Mouse (Mus musculus) embryo, embryonic 11 days (tissue): Measurements from ENCODE around the gene Taok3.

ENCODE experiments used
- DNase-seq: peaks from one replicate; pipeline ENCODE4 v3.0.0-alpha.2; 2015

The Taok3 gene

DNA sequence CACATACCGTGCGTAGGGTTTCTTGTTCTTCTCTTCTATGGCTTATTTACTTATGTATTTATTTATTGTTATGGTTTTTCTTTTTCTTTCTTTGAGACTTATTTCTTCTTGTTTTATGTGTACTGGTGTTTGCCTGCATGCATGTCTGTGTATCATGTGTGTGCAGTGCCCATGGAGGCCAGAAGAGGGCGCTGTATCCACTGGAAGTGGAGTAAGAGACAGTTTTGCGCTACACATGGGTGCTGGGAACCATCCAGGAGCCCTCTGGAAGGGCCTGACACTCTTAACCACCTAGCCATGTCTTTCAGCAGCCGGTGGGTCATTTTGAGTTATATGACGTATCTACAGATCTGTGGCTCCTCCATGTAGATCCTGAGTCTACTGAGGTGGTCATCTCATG is 64.9 kb downstream of the Taok3 start:
- DNase-seq = no peak

DNA sequence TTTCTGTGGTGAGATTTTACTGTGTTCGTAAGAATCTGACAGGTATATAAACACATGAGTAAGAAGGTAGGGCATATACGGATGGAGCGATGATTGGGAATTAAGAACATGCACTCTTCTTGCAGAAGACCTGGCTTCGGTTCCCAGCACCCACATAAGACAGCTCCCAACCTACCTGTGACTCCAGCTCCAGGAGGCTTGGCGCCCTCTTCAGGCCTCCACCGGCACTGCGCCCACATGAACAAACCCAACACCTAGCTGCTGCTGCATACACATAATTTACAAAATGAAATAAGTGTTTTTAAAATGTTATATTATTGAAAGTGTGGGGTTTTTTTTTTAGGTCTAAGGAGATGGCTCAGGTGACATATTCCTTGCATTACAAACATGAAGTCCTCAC is 65.7 kb downstream of the Taok3 start:
- DNase-seq = no peak

DNA sequence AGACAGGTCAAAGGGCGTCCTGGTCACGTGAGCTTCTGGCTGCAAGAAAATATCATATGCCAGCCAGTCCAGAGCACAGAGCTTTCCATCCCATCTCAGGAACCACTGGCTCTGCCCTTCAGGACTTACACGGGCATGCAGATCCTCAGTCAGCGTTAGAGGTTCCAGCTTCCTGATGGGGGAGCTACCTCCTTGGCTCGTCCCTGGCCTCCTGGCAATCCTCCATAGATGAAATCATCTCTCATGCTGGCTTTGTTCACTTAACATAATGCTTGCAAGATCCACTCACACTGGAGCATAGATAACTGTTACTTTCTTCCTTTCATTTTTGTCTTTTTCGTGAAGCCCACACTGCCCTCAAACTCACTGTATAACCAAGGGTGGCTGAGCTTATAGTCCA is 72.1 kb downstream of the Taok3 start:
- DNase-seq = no peak

DNA sequence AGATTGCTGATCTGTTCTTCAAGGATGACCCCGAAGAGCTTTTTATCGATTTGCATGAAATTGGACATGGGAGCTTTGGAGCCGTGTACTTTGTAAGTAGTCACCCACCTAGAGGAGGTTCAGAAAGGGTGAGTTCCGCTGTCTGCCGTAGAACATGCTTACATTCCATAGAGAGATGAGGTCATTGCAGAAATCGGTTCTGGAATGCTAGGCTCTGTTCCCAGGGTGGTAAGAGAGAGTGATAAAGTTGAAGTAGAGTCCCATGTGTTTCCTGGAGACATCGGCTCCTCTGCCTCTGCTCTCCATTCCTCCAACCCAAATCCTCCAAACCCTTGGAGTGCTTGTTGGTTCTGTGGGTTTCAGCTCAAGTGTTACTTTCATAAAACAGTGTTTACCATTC is 73.8 kb downstream of the Taok3 start:
- no peak for DNase-seq

DNA sequence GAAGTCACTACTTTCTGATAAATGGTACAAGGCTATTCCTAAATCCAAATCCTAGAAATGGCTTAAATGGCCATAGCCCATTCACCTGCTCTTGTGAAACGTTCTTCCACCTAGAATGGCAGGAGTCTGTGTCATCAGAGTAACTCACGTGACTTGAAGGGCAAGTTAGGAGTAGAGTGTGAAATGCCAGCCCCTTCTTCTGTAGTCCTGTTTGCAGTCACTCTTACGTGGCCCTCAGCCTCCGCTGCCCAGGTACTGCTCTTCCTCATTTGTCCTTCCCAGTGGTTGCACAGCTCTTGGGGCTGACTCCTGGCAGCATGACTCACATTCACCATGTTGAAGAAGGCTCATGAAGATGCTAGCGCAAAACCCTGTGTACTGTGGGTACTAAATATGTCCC is 74.7 kb downstream of the Taok3 start:
- DNase-seq = no peak

DNA sequence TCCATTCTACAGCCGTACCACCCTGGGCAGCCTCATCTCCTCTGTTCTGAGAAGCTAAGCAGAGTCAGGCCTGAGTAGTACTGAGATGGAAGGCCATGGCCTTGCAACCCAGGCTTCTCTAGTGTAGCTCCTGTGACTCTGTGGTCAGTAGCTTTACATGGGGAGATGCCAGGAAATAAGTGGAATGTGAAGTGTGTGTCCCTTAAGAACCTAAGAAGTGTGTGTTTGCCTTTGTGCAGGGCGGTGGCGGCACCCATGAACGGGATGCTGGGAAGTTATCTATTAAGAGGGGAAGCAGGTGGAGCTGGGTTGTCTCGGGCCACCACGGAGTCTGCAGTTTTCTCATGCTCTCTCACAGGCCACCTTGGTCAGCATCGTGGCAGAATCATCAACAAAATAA is 76.6 kb downstream of the Taok3 start:
- DNase-seq = no peak

DNA sequence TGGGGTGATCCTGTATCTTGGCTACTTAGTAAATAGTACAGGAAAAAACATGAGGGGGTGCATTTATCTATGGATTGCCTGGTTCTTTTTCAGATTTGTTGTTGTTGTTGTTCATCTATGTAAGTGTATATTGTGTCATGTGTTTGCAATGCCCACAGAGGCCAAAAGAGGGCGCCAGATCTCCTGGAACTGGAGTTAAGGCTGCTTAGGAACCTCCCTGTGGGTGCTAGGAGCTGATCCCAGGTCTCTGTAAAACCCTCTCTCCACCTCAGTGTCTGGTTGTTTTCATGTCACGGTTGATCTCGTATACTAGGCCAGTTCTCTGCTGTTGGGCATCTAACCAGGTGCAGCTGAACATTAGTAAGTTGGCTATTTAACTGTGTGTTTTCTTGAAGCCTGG is 78.5 kb downstream of the Taok3 start:
- DNase-seq = no peak

DNA sequence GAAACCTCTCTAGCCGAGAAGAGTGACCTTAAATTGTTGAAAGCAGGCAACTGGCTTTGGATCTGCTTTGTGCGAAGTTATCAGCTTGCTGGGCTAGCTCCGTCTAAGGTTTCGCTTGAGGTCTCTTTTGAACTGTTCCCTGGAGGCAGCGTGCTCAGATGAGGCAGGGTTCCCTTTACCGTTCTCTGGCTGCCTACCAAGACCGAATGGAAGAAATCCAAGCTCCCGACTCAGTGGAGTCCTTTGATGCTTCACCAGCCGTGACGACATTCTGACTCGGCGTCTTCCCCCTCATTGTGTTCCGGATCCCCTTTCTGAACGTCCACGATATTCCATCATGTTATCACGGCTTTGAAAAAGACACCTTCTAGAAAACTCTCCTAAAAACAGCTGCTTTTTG is 87.4 kb downstream of the Taok3 start:
- DNase-seq = no peak

DNA sequence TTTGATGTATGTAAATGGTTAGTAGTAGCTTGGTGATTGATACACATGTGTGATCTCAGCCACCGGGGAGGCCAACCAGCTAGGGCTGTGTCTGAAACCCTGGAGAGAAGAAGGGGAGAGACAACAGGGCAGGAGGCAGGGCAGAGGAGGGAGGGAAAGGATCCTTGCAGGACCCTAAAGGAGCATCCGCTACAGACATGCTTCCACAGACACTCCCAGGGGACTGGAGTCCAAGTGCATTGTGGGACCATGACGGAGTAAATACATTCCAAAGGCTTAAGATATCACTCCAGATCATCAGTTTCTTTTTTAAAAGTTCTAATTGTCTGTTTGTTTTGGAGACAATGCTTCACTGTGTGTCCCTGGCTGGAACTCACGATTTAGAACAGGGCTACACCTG is 94.1 kb downstream of the Taok3 start:
- DNase-seq = peak; percentile 4

DNA sequence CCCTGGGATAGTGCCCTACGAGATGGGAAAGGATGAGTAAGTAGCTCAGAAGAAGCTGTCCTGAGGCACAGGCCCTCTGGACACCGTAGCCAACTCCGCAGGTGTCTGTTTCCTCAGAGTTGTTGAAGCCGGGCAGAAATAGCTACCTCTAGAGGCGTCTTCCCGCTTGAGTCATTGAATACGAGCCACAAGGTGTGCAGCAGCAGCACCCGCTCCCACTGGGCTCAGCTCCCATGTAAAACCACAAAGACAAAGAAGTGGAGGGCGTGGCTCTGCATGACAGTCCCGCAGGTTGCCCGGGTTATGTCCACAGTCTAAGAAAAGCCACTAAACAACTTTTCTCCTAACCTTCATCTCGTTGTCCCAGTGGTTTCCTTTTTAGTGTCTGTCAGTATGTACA is 111.1 kb downstream of the Taok3 start:
- no peak for DNase-seq

DNA sequence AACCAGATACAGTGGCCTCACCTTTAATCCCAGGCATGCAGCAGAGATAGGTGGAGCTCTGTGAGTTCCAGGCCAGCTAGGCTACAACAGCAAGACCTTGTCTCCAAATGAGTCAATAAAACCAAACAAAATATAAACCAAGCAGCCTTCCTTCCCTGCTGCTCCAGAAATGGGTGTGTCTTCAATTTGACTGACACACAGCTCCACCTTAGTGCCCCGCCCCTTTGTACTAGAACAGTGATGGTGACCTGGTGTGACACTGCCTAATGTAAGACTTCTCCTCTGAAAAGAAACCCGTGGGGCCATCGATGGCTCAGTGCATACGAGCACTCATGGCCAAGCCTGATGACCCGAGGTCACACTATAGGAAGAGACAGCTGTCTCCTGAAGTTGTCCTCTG is 116.6 kb downstream of the Taok3 start:
- no peak for DNase-seq

DNA sequence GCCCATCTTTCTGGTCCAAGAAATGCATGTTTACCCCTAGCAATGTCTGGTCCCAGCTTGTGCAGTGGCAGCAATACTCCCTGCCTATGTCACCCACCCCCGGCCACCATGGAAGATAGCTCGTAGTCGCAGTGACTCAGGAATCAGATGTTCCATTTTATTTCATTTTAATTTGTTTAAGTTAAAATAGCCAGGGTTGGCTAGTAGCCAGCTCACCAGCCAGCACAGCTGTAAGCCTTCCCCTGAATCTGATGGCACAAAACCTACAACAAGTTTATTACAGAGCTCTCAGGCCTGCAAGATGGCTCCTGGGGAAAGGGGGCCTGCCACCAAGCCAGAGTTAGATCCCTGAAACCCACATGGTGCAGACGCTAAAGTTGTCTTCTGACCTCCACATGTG is 119.2 kb downstream of the Taok3 start:
- no peak for DNase-seq

DNA sequence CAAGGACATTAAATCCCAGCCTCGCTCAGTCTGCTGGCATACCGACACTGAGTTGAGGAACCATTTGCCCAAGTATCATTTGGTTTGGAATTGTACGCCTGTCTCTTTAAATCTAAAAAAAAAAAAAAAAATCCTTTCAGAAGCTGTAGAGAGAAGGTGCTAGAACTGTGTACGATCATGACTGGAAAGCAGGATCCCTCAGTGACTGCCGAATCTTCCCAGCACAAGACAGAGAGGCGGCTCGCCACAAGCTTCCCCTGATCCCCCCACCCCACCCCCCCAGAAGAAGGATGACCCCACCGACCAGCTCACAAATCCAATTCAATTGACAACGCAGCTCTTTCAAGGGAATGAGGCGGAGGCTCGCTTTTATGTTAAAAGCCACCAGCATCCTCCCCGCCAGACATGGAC is 120.4 kb downstream of the Taok3 start:
- DNase-seq = peak; percentile 19

DNA sequence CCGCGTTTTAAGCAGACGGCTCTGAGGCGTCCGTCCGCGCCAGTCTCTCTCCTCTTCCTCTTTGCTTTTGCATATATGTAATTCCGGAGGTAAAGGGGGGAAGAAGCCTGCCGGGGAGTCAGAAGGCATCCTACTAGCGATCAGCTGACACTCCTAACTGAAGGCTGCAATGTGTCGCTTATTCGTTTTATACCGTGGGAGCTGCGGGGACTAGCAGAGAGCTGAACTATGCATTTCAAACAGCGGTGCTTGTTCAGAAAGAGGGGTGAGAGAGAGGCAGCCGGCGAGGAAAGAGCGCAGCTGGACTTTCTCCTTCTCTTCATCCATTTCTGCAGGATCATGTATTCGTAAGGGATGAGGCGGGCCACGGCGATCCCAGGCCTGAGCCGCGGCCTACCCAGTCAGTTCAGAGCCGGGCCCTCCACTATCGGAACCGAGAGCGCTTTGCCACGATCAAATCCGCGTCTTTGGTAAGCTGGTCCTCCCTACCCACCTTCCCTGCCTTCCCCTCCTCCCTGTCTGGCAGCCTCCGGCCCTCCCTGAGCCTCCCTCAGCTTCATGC is 120.9 kb downstream of the Taok3 start:
- DNase-seq = peak; percentile 53

DNA sequence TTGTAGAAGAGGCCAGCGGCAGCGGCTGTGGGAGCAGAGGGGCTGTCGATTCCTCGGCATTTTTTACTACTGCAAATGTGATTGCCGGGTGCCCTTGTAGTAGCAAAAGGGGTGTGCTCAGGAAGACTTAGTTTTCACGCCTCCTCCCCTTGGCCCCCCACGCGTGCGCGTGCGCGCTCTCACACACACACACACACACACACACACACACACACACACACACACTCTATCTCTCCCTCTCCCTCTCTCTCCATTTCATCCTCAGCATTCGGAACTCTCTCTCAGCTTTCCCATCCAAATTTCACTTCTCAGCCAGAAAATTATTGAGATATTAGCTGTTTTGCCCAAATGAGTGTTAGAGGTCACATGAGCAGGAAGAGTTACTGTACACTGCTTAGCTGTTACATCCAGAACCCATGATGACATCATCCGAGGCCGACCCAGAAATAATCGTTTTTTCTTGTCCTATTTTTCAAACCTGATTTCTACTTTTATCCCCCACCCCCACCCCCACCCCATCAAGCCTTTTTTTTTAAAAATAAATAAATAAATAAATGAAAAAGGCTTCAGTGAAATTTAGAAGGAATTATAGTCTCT is 122.1 kb downstream of the Taok3 start:
- peak; percentile 29 for DNase-seq

DNA sequence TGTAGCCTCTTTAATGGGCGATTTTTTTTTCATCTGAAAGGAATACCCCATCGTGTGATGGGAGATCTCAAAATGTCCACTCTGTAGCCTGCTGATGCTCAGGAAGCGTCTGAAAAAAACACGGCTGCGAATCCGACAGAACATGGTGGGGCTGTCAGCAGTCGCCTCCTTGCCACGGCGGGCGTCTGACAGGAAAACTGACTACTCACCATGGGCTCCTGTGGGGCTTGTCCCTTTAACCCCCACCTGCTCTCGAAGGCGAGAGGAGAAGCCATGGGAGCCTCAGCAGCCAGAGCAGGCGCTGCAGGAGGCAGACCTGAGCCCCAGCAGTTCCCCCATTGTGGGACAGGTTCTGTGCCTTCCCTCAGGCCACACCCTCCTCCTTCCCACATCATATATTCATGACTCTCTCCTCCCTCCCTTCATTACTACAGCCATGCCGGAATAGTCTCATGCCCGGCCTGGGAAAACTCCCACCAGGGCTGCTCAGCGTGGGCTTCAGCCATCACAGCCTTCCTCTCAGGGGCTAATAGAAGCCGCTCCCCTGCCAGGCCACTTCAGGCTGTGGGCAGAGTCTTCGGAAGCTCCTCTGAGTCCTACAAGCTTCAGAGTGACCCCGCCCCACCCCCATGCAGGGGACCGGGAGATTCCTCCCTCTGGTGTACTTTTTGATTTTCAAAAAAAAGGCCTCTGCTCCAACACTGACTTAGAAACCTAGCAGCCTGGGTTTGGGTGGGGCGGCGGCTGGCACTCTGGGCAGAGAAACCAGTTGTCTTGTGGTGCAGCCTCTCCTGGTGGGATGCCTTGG is 122.9 kb downstream of the Taok3 start:
- peak; percentile 20 for DNase-seq

DNA sequence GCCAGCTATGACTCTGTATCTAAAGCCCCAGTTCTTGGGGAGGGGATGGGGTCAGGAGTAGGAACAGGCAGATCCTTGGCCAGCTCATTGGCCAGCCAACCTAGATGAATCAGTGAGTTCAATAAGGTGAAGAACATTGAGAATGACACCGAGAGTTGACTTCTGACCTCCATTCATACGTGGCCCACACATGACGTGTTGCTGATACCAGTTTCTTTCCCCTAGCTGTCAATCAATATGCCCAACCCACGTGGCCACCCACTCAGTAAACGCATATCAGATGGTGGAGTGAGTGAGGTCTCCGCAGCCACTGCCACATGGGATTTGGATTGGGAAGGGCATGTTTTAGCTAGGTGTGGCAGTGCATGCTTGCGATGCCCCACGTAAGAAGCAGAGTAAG is 125.2 kb downstream of the Taok3 start:
- DNase-seq = no peak

DNA sequence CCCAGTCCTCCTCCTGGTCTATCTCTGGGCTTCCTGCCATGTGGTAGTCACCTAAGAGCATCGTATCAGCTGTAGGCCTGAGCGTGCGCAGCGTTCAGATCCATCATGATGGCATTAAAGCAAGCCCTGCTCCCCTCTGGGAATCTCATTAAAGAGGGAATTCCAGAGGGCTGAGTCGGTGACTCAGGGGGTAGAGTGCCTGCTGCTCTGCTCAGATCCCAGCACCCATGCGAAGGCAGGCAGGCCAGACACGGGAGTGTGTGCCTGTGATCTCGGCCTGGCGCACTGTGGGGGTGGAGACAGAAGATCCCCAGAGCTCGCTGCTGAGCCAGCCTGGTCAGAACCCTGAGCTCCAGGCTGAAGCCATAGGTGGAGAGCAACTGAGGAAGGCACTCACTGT is 128.4 kb downstream of the Taok3 start:
- no peak for DNase-seq

DNA sequence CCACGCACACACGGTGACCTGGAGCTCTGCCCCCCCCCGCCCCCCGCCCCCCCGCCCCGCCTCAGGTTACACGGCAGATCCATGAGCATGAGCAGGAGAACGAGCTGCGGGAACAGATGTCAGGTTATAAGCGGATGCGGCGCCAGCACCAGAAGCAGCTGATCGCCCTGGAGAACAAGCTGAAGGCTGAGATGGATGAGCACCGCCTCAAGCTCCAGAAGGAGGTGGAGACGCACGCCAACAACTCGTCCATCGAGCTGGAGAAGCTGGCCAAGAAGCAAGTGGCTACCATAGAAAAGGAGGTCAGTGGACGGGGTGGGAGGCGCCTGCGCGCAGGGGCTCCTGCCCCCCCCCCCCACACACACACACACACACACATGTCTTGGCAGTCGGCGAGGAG is 130.9 kb downstream of the Taok3 start:
- no peak for DNase-seq

DNA sequence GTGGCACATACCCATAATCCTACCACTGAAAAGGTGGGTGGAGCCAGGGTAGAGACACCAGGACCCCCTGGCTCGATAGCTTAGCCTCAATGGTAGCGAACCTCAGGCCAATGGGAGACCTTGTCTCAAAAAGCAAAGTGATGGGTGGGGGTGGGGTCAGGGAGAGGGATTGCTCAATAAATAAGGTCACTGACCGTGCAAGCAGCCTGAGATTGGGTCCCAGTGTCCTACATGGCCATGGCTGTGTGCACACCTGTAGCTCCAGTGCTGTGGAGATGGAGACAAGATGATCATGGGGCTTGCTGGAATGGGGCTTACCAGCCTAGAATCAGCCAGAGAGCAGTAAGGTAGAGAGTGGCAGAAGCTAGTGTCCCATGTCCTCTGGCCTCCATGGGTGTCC is 131.8 kb downstream of the Taok3 start:
- DNase-seq = no peak

DNA sequence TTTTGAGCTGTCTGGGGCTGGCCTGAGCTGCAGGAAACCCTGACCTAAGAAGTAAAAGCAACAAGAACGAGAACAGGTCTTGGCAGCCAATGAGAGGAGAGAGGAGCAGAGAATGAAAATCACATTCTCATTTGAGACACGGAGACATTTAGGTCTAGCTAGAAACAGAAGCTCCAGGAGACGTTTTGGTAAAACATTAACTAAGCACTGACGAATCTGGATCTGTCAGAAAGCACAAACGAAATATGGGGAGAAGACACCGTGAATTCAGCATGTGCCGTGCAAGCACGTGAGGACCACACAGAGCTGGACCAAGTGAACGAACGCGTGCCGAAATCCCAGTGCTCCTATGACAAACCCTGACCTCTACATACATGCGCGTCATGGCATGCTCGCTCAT is 138.3 kb downstream of the Taok3 start:
- no peak for DNase-seq

DNA sequence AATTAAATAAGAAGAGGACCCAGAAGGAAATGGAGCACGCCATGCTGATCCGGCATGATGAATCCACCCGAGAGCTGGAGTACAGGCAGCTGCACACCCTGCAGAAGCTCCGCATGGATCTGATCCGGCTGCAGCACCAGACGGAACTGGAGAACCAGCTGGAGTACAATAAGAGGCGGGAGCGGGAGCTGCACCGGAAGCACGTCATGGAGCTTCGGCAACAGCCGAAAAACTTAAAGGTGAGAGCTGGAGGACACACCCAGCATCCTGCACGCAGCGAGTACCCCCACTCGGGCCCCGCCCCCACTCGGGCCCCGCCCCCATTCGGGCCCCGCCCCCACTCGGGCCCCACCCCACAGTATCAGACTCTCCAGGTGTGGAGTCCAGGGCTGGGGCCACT is 143.6 kb downstream of the Taok3 start:
- DNase-seq = no peak

DNA sequence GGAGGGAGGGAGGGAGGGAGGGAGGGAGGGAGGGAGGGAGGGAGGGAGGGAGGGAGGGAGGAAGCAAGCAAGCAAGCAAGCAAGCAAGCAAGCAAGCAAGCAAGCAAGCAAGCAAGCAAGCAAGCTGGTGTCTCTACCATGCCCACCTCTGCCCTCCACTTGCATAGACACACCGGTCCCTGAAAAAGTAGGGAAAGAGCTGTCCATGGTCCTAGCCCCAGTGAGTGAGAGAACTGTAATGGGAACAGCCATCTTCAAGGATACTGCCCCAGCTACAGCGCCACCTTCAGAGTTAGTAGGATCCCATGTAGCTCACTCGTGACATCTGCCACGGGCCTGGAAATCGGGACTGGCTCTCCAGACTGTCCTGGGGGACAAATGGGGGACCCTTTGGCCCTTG is 144.8 kb downstream of the Taok3 start:
- DNase-seq = peak; percentile 59

DNA sequence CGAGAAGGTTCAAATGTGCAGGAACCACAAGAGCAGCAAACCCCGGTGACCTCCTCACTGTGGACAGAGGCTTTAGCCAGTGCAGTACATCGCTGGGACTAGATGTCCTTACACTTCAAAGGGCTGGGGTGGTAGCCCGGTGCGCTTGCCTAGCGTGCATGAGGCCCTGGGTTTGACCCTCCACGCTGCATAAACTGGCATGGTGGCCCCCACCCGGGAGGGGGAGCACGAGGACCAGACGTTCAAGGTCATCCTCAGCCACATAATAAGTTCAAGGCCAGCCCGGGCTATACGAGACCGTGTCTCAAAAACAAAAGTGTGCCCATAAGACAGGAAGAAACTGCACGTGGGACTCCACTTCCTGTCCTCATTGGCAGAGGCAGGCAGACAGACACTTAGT is 148.0 kb downstream of the Taok3 start:
- DNase-seq = no peak

DNA sequence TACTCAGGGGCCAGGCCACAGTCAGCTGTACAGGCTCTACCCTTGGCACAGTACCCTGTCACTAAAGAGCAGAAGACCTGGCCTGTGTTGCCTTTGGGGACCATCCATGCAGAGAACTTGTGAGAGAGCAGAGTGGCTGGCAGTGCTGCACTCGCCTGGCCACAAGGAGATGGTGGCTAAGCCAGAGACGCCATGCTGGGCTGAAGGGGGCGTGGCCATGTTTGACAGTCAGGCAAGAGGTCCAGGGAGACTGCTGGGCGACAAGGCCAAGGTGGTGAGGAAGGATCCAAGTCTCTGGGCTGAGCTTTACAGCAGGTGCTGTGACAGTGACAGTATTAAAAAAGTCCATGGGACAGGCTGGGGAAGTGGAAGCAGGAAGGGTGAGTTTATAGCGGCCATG is 148.8 kb downstream of the Taok3 start:
- DNase-seq = no peak
